Comparison of ENCODE assay signal across 38 mouse cellular contexts in the genomic region with DNA sequence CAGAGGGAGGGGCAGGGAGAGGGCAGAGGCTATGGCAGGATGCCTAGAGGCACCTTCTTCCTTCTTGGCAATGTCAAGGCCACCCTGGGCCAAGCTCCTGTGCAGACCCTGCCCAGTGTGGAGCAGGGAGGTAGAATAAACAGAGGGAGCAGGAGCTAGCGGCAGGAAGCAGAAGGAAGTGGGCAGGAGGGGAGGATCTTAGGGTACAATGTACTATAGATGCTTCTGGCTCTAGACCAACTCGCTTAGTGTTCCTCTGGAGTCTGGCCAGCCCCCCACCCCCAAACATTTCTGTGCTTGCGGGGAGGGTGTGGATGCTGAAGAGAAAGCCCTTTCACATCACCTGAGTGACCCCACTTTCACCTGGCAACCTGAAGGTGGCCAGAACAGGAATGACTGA. TPM values are rescaled to one million over a fixed set of nuclear protein-coding genes. Genes with fewer than 3 reads are reported as not detected.
A peak's percentile ranks its signal among the peaks of the same experiment; 100 is the strongest.
DNase-seq lines count a peak whose midpoint lies in the region; ATAC-seq and TF ChIP-seq lines count a peak whose summit lies in the region.
"Had no signal": no experiment of that assay in that cellular context is flagged by ENCODE, and none has a peak within 500 bp of the region (broad histone marks: within the 10 kb centered on the region; RNA-seq: fewer than 3 reads in every experiment).

No protein-coding gene starts in this region.

- TF ChIP-seq EP300 in heart, adult 2 months (IDR thresholded peaks at IDR 0.05; ENCODE audit: insufficient read depth, low read depth, low read length): no peak

- no peak for ATAC-seq in lung, embryonic 14.5 days (ENCODE audit: insufficient read depth)
- ATAC-seq: CD4-positive, CD25-positive, alpha-beta regulatory T cell, adult 4 months; forebrain, embryonic 14.5 days; hindbrain, postnatal 0 days; intestine, embryonic 15.5 days; midbrain, embryonic 16.5 days had no signal

- H3K4me1 ChIP-seq in lung, embryonic 14.5 days (ENCODE audit: insufficient read depth): no peaks in the 10 kb centered on the region
- H3K4me1 ChIP-seq in heart, adult 2 months (ENCODE audit: control insufficient read depth, insufficient read depth, low read length): no peaks in the 10 kb centered on the region
- H3K4me1 ChIP-seq: hindbrain, embryonic 12.5 days; intestine, embryonic 15.5 days; limb, embryonic 12.5 days; liver, embryonic 15.5 days; midbrain, embryonic 10.5 days; stomach, embryonic 15.5 days had no signal

- H3K27ac ChIP-seq in lung, embryonic 14.5 days (ENCODE audit: low read depth): no peak overlapping the region
- H3K27ac ChIP-seq in heart, adult 2 months: no peak overlapping the region
- H3K27ac ChIP-seq: hindbrain, embryonic 12.5 days; hindbrain, postnatal 0 days; intestine, embryonic 15.5 days; limb, embryonic 12.5 days; liver, embryonic 15.5 days; midbrain, embryonic 10.5 days; stomach, embryonic 15.5 days had no signal

- no peak for TF ChIP-seq CTCF in lung, embryonic 14.5 days (IDR thresholded peaks at IDR 0.05; ENCODE audit: low read depth)
- TF ChIP-seq CTCF in heart, adult 2 months (IDR thresholded peaks at IDR 0.05): no peak

- no peak for TF ChIP-seq POLR2A in heart, adult 2 months (IDR thresholded peaks at IDR 0.05; ENCODE audit: insufficient read depth, low read depth, low read length)

- no peak overlapping the region for H3K4me3 ChIP-seq in lung, embryonic 14.5 days (ENCODE audit: low read depth, low read length)
- no peak overlapping the region for H3K4me3 ChIP-seq in heart, adult 2 months
- H3K4me3 ChIP-seq: hindbrain, embryonic 12.5 days; intestine, embryonic 15.5 days; limb, embryonic 12.5 days; liver, embryonic 15.5 days; midbrain, embryonic 10.5 days; stomach, embryonic 15.5 days had no signal

- intact Hi-C loops in heart, adult 2 months (cut with DNase I): no loop called here

- H3K9ac ChIP-seq in lung, embryonic 14.5 days: no peak overlapping the region
- no peak overlapping the region for H3K9ac ChIP-seq in heart, adult 2 months (ENCODE audit: low read depth, low read length)
- H3K9ac ChIP-seq: hindbrain, embryonic 12.5 days; intestine, embryonic 15.5 days; limb, embryonic 12.5 days; liver, embryonic 15.5 days; stomach, embryonic 15.5 days had no signal

- no peak overlapping the region for H3K4me2 ChIP-seq in lung, embryonic 14.5 days
- H3K4me2 ChIP-seq: heart, embryonic 11.5 days; hindbrain, embryonic 12.5 days; intestine, embryonic 15.5 days; limb, embryonic 12.5 days; liver, embryonic 15.5 days; stomach, embryonic 15.5 days had no signal

- H3K27me3 ChIP-seq in lung, embryonic 14.5 days (ENCODE audit: insufficient read depth, low read length): no peaks in the 10 kb centered on the region
- H3K27me3 ChIP-seq in heart, adult 2 months (ENCODE audit: control insufficient read depth, insufficient read depth, low read length): no peaks in the 10 kb centered on the region; the same call in 1 of the 2 replicates
- H3K27me3 ChIP-seq: hindbrain, embryonic 12.5 days; intestine, embryonic 15.5 days; liver, embryonic 15.5 days; stomach, embryonic 15.5 days had no signal

- 30% methylated on average over 3 of the region's 3 CpGs for WGBS in lung, embryonic 14.5 days
- WGBS in heart, adult 2 months: 26% methylated on average over 3 of the region's 3 CpGs

- H3K79me2 ChIP-seq in heart, adult 2 months (replicated peaks; ENCODE audit: control insufficient read depth, insufficient read depth, low read length): no peaks in the 10 kb centered on the region

- H3K36me3 ChIP-seq in lung, embryonic 14.5 days (ENCODE audit: insufficient read depth): no peaks in the 10 kb centered on the region
- H3K36me3 ChIP-seq in heart, adult 2 months (ENCODE audit: control insufficient read depth, insufficient read depth, low read length): no peaks in the 10 kb centered on the region
- H3K36me3 ChIP-seq: hindbrain, embryonic 12.5 days; intestine, embryonic 15.5 days; limb, embryonic 12.5 days; liver, embryonic 15.5 days; midbrain, embryonic 10.5 days; stomach, embryonic 15.5 days had no signal

- peak; percentile 10 for DNase-seq in ovary, adult 18-20 months (ENCODE audit: low spot score)
- DNase-seq in ovary, postnatal 10 days (ENCODE audit: low spot score): no peak
- DNase-seq in lung, embryonic 14.5 days: peak; percentile 9
- peak; percentile 6 for DNase-seq in lung, postnatal 14 days
- DNase-seq in testis, postnatal 10 days (ENCODE audit: low spot score): no peak
- DNase-seq in gastrocnemius, postnatal 4 days (ENCODE audit: low spot score in 2 of 2): no peak
- DNase-seq in heart, adult 2 months: no peak
- DNase-seq: adrenal gland, postnatal 25 days; cerebellum, adult 11-12 months; gastrocnemius, postnatal 14 days; heart, adult 11 months; heart, postnatal 36 days; kidney, adult 8-10 months; kidney, postnatal 10 days; retina, postnatal 1 day; right cerebral cortex, postnatal 14 days; thymus, postnatal 25 days had no signal

- H3K9me3 ChIP-seq in lung, embryonic 14.5 days (ENCODE audit: low read depth, low read length): no peaks in the 10 kb centered on the region
- H3K9me3 ChIP-seq: hindbrain, embryonic 12.5 days; intestine, embryonic 15.5 days; limb, embryonic 12.5 days; liver, embryonic 15.5 days; midbrain, embryonic 10.5 days; stomach, embryonic 15.5 days had no signal

RNA-seq across cellular contexts. Expression of a gene that starts 0.9 kb away (rescaled TPM):
- polyA plus RNA-seq in lung, embryonic 14.5 days (2014; fragmentation: Nextera tagmentation; extraction: Ambion mirVana): not detected in 2 replicates
- not detected for total RNA-seq in gastrocnemius, postnatal 4 days (2021)
- not detected for total RNA-seq in heart, adult 2 months (2021)
- polyA plus RNA-seq in heart, adult 2 months (2012; rRNA removed): 0.06 and 2.6 TPM in 2 replicates
- total RNA-seq: adrenal gland, adult 18-20 months; adrenal gland, postnatal 25 days; gastrocnemius, postnatal 14 days; heart, postnatal 36 days; layer of hippocampus, adult 18-20 months; layer of hippocampus, postnatal 10 days; left cerebral cortex, adult 18-20 months; left cerebral cortex, postnatal 25 days; neutrophil, adult 5-6 weeks had no signal
- polyA plus RNA-seq: CD4-positive, CD25-positive, alpha-beta regulatory T cell, adult 4 months; cortical plate, adult 2 months; forebrain, embryonic 14.5 days; hindbrain, postnatal 0 days; liver, adult 2 months; liver, embryonic 15.5 days; midbrain, embryonic 16.5 days; small intestine, adult 2 months had no signal

RNA-seq across cellular contexts. Expression of a gene that starts 19.5 kb away (rescaled TPM):
- not detected in 2 replicates for polyA plus RNA-seq in lung, embryonic 14.5 days (2014; fragmentation: Nextera tagmentation; extraction: Ambion mirVana)
- not detected for total RNA-seq in gastrocnemius, postnatal 4 days (2021)
- not detected for total RNA-seq in heart, adult 2 months (2021)
- polyA plus RNA-seq in heart, adult 2 months (2012; rRNA removed): not detected in 2 replicates
- total RNA-seq: adrenal gland, adult 18-20 months; adrenal gland, postnatal 25 days; gastrocnemius, postnatal 14 days; heart, postnatal 36 days; hindbrain, postnatal 0 days; layer of hippocampus, adult 18-20 months; layer of hippocampus, postnatal 10 days; left cerebral cortex, adult 18-20 months; left cerebral cortex, postnatal 25 days; liver, adult 2 months; neutrophil, adult 5-6 weeks had no signal
- polyA plus RNA-seq: CD4-positive, CD25-positive, alpha-beta regulatory T cell, adult 4 months; cortical plate, adult 2 months; forebrain, embryonic 14.5 days; heart, embryonic 11.5 days; heart, embryonic 16.5 days; hindbrain, postnatal 0 days; intestine, embryonic 15.5 days; liver, adult 2 months; liver, embryonic 15.5 days; midbrain, embryonic 16.5 days; small intestine, adult 2 months; stomach, embryonic 15.5 days had no signal

Comparison
In these comparisons a context has a peak if more than half of its experiments do, and no peak if none do; other contexts are left out.
1. DNase-seq: peak in ovary, adult 18-20 months (single experiment), lung, embryonic 14.5 days (single experiment) and lung, postnatal 14 days (single experiment); none in ovary, postnatal 10 days (single experiment), testis, postnatal 10 days (single experiment), gastrocnemius, postnatal 4 days (0 of 2) and heart, adult 2 months (0 of 2).